Mouse (Mus musculus) brain, adult 2 months (tissue): ENCODE results near the gene Dlgap4.

Experiments
- DNase-seq: peaks from one replicate; pipeline ENCODE4 v3.0.0; 2011; ENCODE audit warnings: low read depth, low spot score

The Dlgap4 gene

GRCm38 (mm10) chr2:156613541-156614257 lies at the start of gene Dlgap4:
Gene Dlgap4 (plus strand): TSS chr2:156613705.
- DNase-seq: peak; percentile 53

GRCm38 (mm10) chr2:156566512-156566911 lies 47.0 kb upstream of the Dlgap4 start:
- peak; percentile 75 for DNase-seq

- no peak for DNase-seq
These were observed 44.9 kb upstream of the Dlgap4 start for GRCm38 (mm10) chr2:156568647-156569046.

- DNase-seq: no peak
These were observed 44.2 kb upstream of the Dlgap4 start for GRCm38 (mm10) chr2:156569261-156569660.

GRCm38 (mm10) chr2:156571521-156571920 lies 42.0 kb upstream of the Dlgap4 start:
- no peak for DNase-seq

GRCm38 (mm10) chr2:156576850-156577587 lies 36.5 kb upstream of the Dlgap4 start:
- peak; percentile 58 for DNase-seq

GRCm38 (mm10) chr2:156580507-156580906 lies 33.0 kb upstream of the Dlgap4 start:
- DNase-seq: no peak

- DNase-seq: peak; percentile 95
These were observed 32.3 kb upstream of the Dlgap4 start for GRCm38 (mm10) chr2:156581244-156581643.

GRCm38 (mm10) chr2:156582887-156583286 lies 30.6 kb upstream of the Dlgap4 start:
- no peak for DNase-seq

- peak; percentile 68 for DNase-seq
These were observed 29.2 kb upstream of the Dlgap4 start for GRCm38 (mm10) chr2:156584154-156584796.

- DNase-seq: peak; percentile 76
These were observed 28.6 kb upstream of the Dlgap4 start for GRCm38 (mm10) chr2:156584797-156585471.

- peak; percentile 44 for DNase-seq
These were observed 24.0 kb upstream of the Dlgap4 start for GRCm38 (mm10) chr2:156589481-156589880.

- DNase-seq: no peak
These were observed 18.5 kb upstream of the Dlgap4 start for GRCm38 (mm10) chr2:156594987-156595490.

- DNase-seq: no peak
These were observed 10.9 kb upstream of the Dlgap4 start for GRCm38 (mm10) chr2:156602581-156602980.

GRCm38 (mm10) chr2:156603671-156604070 lies 9.8 kb upstream of the Dlgap4 start:
- DNase-seq: no peak

- DNase-seq: no peak
These were observed 8.4 kb upstream of the Dlgap4 start for GRCm38 (mm10) chr2:156605144-156605543.

- no peak for DNase-seq
These were observed 7.5 kb upstream of the Dlgap4 start for GRCm38 (mm10) chr2:156605971-156606370.

GRCm38 (mm10) chr2:156613081-156613540 lies 394 bp upstream of the Dlgap4 start:
- DNase-seq: peak; percentile 92

- DNase-seq: peak; percentile 38
These were observed 702 bp downstream of the Dlgap4 start for GRCm38 (mm10) chr2:156614258-156614556.

GRCm38 (mm10) chr2:156614661-156615654 lies 1.5 kb downstream of the Dlgap4 start:
- DNase-seq: peak; percentile 71
